Mouse (Mus musculus): ENCODE measurements around the gene 4930555G01Rik. TPM values are rescaled to one million over a fixed set of nuclear protein-coding genes. Genes with fewer than 3 reads are reported as not detected.
A peak's percentile ranks its signal among the peaks of the same experiment; 100 is the strongest.
"Not testable (repeated sequence)": the region's sequence is repeated elsewhere in the genome, so short reads cannot be mapped to it uniquely, and the experiment has no call there.

Gene 4930555G01Rik
- not detected in 2 replicates for polyA plus RNA-seq (2012; rRNA removed)

DNA sequence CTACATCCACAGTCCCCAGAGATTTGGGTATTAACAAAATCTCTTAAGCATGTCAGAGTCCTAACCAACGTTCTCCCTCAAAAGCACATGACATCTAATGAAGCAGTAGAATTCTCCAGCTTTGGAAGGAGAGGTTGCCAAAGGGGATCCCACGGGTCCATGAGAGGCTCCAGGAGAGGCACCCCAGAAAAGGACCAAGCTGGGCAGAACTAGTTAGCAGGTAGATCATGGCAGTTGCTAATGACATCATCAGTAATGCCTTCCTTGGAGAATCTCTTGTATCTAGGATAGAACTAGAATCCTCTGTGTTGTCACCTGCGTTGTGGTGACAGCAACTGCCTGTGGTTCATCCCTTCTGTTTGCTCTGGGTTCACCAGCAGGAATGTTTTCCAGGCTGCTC is at the start of gene 4930555G01Rik:
Gene 4930555G01Rik, plus strand, starts transcription at position 301 of the 400 bp plus-strand sequence.
- H3K4me1 ChIP-seq (ENCODE audit: control insufficient read depth, insufficient read depth, low read length); H3K4me3 ChIP-seq (ENCODE audit: insufficient read depth, low read length); H3K27ac ChIP-seq (ENCODE audit: insufficient read depth, low read length): not testable (repeated sequence)

DNA sequence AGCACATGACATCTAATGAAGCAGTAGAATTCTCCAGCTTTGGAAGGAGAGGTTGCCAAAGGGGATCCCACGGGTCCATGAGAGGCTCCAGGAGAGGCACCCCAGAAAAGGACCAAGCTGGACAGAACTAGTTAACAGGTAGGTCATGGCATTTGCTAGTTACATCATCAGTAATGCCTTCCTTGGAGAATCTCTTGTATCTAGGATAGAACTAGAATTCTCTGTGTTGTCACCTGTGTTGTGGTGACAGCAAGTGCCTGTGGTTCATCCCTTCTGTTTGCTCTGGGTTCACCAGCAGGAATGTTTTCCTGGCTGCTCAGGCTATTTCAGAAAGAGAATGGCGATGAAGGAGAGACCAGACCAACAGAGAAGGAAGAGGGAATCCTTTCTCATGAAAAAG is 34.8 kb upstream of the 4930555G01Rik start, which contains the start of gene Gm3298:
Gene Gm3298, plus strand, starts transcription at position 301 of the 400 bp plus-strand sequence.
- H3K4me3 ChIP-seq (ENCODE audit: insufficient read depth, low read length); H3K4me1 ChIP-seq (ENCODE audit: control insufficient read depth, insufficient read depth, low read length); H3K27ac ChIP-seq (ENCODE audit: insufficient read depth, low read length): not testable (repeated sequence)

DNA sequence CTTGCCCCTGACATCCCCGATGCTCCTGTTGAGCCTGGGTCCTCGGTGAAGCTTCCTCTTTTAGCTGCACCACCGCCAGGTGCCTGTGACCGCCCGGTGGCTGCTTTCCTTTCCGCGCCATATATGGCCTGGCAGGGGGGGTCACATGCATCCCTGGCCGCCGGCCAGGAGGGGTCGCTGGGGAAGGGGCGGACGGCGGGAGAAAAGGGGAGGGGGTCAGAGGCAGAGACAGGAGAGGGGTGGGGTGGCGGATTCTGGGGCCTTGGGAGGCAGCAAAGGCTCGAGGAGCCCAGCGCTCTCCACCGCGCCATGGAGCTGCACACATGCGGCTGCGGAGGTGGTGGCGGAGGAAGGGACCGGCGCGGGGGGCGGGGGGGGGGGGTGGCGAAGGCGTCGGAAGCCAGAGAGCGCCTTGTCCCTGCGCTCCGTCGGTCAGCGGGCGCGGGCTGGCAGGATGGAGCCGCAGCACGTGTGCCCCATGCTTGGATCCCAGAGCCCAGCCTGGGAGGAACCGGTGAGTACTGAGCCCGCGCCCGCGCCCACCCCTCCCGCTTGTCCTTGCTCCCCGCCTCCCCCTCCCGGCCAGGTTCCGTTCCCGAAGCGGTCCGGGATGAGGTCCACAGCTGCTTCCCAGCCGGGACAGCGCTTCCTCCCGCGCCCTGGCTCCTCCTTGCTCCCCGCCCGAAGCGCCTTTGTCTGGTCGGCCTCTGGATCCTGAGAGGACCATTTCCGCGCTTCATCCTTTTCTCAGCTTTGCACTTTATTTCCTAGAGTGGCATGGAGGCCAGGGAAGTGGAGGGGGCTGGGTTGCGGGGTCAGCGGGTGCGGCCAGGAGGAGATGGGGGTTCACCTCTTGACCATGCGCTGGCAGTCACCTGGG is 20.4 kb downstream of the 4930555G01Rik start, which contains the start of gene Gm8281:
Gene Gm8281, plus strand, starts transcription at position 430 of the 880 bp plus-strand sequence.
- H3K4me1 ChIP-seq (ENCODE audit: control insufficient read depth, insufficient read depth, low read length); H3K27ac ChIP-seq (ENCODE audit: insufficient read depth, low read length): not testable (repeated sequence)
- peak within 1 kb of the TSS; percentile 23; the same call in 1 of the 2 replicates for H3K4me3 ChIP-seq (ENCODE audit: insufficient read depth, low read length)

Other genes starting within 250 kb of the 4930555G01Rik start
- not detected in 2 replicates for gene Gm3269, start 212.5 kb upstream of the 4930555G01Rik start, polyA plus RNA-seq (2012; rRNA removed)
- 0.76 TPM in 1 of 2 replicates, not detected in the other for gene Gm3264, start 195.1 kb upstream of the 4930555G01Rik start, polyA plus RNA-seq (2012; rRNA removed)
- gene Gm3278, start 158.2 kb upstream of the 4930555G01Rik start, polyA plus RNA-seq (2012; rRNA removed): 0.08 TPM in 1 of 2 replicates, not detected in the other
- not detected in 2 replicates for gene Gm8297, start 66.7 kb upstream of the 4930555G01Rik start, polyA plus RNA-seq (2012; rRNA removed)
- not detected in 2 replicates for gene Gm3298, start 34.7 kb upstream of the 4930555G01Rik start, polyA plus RNA-seq (2012; rRNA removed)
- 1.4 and 1.5 TPM in 2 replicates for gene Gm8281, start 20.4 kb downstream of the 4930555G01Rik start, polyA plus RNA-seq (2012; rRNA removed)
- not detected in 2 replicates for gene Gm8279, start 80.9 kb downstream of the 4930555G01Rik start, polyA plus RNA-seq (2012; rRNA removed)
- gene Gm3317, start 113.9 kb downstream of the 4930555G01Rik start, polyA plus RNA-seq (2012; rRNA removed): not detected in 2 replicates
- not detected in 2 replicates for gene Gm8271, start 135.2 kb downstream of the 4930555G01Rik start, polyA plus RNA-seq (2012; rRNA removed)
- gene Gm3526, start 210.0 kb downstream of the 4930555G01Rik start, polyA plus RNA-seq (2012; rRNA removed): not detected in 2 replicates